Mouse (Mus musculus) olfactory bulb, adult 2 months (tissue): ENCODE results near the gene Cmah. TPM values are rescaled to one million over a fixed set of nuclear protein-coding genes. Genes with fewer than 3 reads are reported as not detected.

Experiments used
- H3K27ac ChIP-seq: fragments of 200-500 bp; 2 replicates; pipeline ENCODE4 v1.5.1; 2012; ENCODE audit warnings: low read depth, low read length; ENCODE audit not compliant: insufficient read depth
- H3K4me1 ChIP-seq: fragments of 200-500 bp; 2 replicates; pipeline ENCODE4 v1.6.1; 2012; ENCODE audit warnings: low read length; ENCODE audit not compliant: control insufficient read depth, insufficient read depth
- H3K4me3 ChIP-seq: fragments of 200-500 bp; 2 replicates; pipeline ENCODE4 v1.5.1; 2012; ENCODE audit warnings: mild to moderate bottlenecking, low read depth, low read length, moderate library complexity; ENCODE audit not compliant: insufficient read depth
- CTCF ChIP-seq: fragments of 200-500 bp; IDR thresholded peaks from 2 replicates; pipeline ENCODE4 v1.5.1; 2012; ENCODE audit warnings: low read depth, mild to moderate bottlenecking, low read length, moderate library complexity; ENCODE audit not compliant: insufficient read depth
- POLR2A ChIP-seq: fragments of 200-500 bp; IDR thresholded peaks from 2 replicates; pipeline ENCODE4 v1.6.1; 2012; ENCODE audit warnings: mild to moderate bottlenecking, low read depth, low read length, moderate library complexity; ENCODE audit not compliant: insufficient read depth
- WGBS: fragments of 180-500 bp; shearing (Covaris S2); methylation state at CpG from one replicate; pipeline ENCODE4 v1.1.7; 2018; 5-methylcytosine and 5-hydroxymethylcytosine counted together
- polyA plus RNA-seq: library from polyadenylated mRNA; stranded (reverse); fragments of >200 nt; gene quantifications from 2 replicates; pipeline ENCODE4 v1.2.4, GENCODE M21; 2012; ENCODE audit warnings: low replicate concordance; ENCODE audit not compliant: missing spikeins, insufficient read depth, insufficient read length

Gene Cmah
- polyA plus RNA-seq, 1 experiment: not detected

GRCm38 (mm10) chr13:24447043-24447442, 119.8 kb downstream of the Cmah start:
- Histone ChIP-seq H3K4me3 (no peak overlapping the region), H3K4me1 (no peaks in the 10 kb centered on the region), H3K27ac (no peak overlapping the region)
- TF ChIP-seq CTCF: no peak
- no peak for TF ChIP-seq POLR2A
- WGBS: 76% methylated on average over 5 of the region's 5 CpGs

- Histone ChIP-seq H3K27ac (no peak overlapping the region), H3K4me3 (no peak overlapping the region), H3K4me1 (no peaks in the 10 kb centered on the region)
- 77% methylated on average over 6 of the region's 6 CpGs for WGBS
- no peak for TF ChIP-seq CTCF
- no peak for TF ChIP-seq POLR2A
Measured at GRCm38 (mm10) chr13:24448578-24448977, 121.4 kb downstream of the Cmah start.

GRCm38 (mm10) chr13:24451455-24451854, 124.3 kb downstream of the Cmah start:
- Histone ChIP-seq H3K4me3 (no peak overlapping the region), H3K4me1 (no peaks in the 10 kb centered on the region), H3K27ac (no peak overlapping the region)
- 74% methylated on average over 2 of the region's 2 CpGs for WGBS
- TF ChIP-seq POLR2A (no peak), CTCF (no peak)

GRCm38 (mm10) chr13:24453737-24454136, 126.5 kb downstream of the Cmah start:
- TF ChIP-seq POLR2A (no peak), CTCF (no peak)
- Histone ChIP-seq H3K4me1 (no peaks in the 10 kb centered on the region), H3K27ac (no peak overlapping the region), H3K4me3 (no peak overlapping the region)
- WGBS: 91% methylated on average over 5 of the region's 5 CpGs

GRCm38 (mm10) chr13:24456385-24456784, 129.2 kb downstream of the Cmah start:
- no peak for TF ChIP-seq POLR2A
- no peak for TF ChIP-seq CTCF
- 86% methylated on average over 4 of the region's 4 CpGs for WGBS
- Histone ChIP-seq H3K4me1 (no peaks in the 10 kb centered on the region), H3K27ac (no peak overlapping the region), H3K4me3 (no peak overlapping the region)

- H3K27ac ChIP-seq: no peak overlapping the region
- 85% methylated on average over 5 of the region's 5 CpGs for WGBS
- no peaks in the 10 kb centered on the region for H3K4me1 ChIP-seq
- H3K4me3 ChIP-seq: no peak overlapping the region
- TF ChIP-seq CTCF (no peak), POLR2A (no peak)
Measured at GRCm38 (mm10) chr13:24460517-24460916, 133.3 kb downstream of the Cmah start.

- no peak for TF ChIP-seq CTCF
- no peak for TF ChIP-seq POLR2A
- 82% methylated on average over 7 of the region's 7 CpGs for WGBS
- Histone ChIP-seq H3K4me1 (no peaks in the 10 kb centered on the region), H3K4me3 (no peak overlapping the region), H3K27ac (no peak overlapping the region)
Measured at GRCm38 (mm10) chr13:24463767-24464166, 136.6 kb downstream of the Cmah start.

- Histone ChIP-seq H3K27ac (no peak overlapping the region), H3K4me3 (no peak overlapping the region), H3K4me1 (no peaks in the 10 kb centered on the region)
- 91% methylated on average over 9 of the region's 9 CpGs for WGBS
- TF ChIP-seq POLR2A: no peak
- TF ChIP-seq CTCF: no peak
Measured at GRCm38 (mm10) chr13:24466027-24466426, 138.8 kb downstream of the Cmah start.

- TF ChIP-seq CTCF (no peak), POLR2A (no peak)
- no peak overlapping the region for H3K27ac ChIP-seq
- no peaks in the 10 kb centered on the region for H3K4me1 ChIP-seq
- WGBS: 90% methylated on average over 4 of the region's 4 CpGs
- no peak overlapping the region for H3K4me3 ChIP-seq
Measured at GRCm38 (mm10) chr13:24467806-24468205, 140.6 kb downstream of the Cmah start.

- no peak for TF ChIP-seq CTCF
- TF ChIP-seq POLR2A: no peak
- no peak overlapping the region for H3K27ac ChIP-seq
- no peaks in the 10 kb centered on the region for H3K4me1 ChIP-seq
- no peak overlapping the region for H3K4me3 ChIP-seq
- WGBS: 59% methylated on average over 5 of the region's 5 CpGs
Measured at GRCm38 (mm10) chr13:24477564-24477963, 150.4 kb downstream of the Cmah start.
